Mouse (Mus musculus): ENCODE measurements around the gene Prss44.
A peak's percentile ranks its signal among the peaks of the same experiment; 100 is the strongest.

The Prss44 gene

DNA sequence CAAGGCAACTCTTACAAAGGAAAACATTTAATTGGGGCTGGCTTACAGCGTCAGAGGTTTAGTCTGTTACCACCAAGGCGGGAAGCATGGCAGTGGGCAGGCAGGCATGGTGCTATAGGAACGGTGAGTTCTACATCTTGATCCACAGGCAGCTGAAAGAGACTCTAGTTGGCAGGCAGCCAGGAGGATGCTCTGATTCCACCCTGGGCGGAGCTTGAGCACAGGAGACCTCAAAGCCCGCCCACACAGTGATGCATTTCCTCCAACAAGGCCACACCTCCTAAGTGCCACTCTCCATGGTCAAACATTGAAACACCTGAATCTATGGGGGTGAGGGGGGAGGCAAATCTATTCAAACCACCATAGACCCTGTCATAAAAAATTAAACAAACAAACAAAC is 19.2 kb downstream of the Prss44 start:
- DNase-seq (ENCODE audit: extremely low spot score) = no peak

- no peak for DNase-seq (ENCODE audit: extremely low spot score)
These were observed 20.6 kb downstream of the Prss44 start, which contains the start of gene Prss45 for GRCm38 (mm10) chr9:110834411-110834810. Gene Prss45, plus strand, starts transcription at chr9:110834588.

- DNase-seq (ENCODE audit: extremely low spot score) = no peak
These were observed 21.2 kb downstream of the Prss44 start for GRCm38 (mm10) chr9:110834961-110835360.

DNA sequence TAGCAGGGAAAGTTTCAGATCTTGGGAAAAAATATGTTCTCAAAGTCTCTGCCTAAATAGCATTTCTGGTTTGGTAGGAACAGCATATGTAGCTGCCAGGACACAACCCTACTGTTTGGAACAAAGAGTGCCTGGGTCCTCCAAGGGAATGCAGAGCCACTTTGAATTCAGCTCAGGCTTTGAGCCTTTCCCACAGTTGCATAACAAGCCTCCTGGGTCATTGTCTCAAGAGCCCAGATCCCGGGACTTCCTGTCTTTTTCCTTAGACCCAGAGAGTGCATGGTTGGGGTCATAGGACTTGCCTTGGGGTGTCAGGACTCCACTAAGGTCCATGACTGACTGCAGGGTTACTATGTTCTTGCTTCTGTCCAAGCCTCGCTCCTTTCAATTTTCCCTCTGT is 22.3 kb downstream of the Prss44 start:
- DNase-seq (ENCODE audit: extremely low spot score) = no peak

DNA sequence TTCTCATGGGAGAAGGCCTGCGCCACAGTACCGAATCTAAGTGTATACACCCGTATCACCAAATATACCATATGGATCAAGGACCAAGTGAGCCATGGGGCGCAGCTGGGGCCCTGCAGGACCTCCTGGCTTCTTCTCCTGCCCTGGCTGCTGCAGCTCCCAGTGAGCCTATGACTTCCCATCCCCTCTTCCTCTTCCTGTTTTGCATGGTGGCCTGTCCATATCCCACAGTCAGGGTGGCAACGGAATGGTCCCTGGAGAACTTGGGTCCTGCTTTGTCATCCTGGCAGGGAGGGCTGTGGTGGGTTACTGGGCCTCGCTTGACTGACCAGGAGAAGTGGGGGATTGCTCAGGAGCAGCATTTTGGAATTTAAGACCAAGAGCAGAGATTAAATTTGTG is 27.1 kb downstream of the Prss44 start:
- DNase-seq (ENCODE audit: extremely low spot score) = no peak

GRCm38 (mm10) chr9:110841438-110841837 is 27.6 kb downstream of the Prss44 start:
- no peak for DNase-seq (ENCODE audit: extremely low spot score)

DNA sequence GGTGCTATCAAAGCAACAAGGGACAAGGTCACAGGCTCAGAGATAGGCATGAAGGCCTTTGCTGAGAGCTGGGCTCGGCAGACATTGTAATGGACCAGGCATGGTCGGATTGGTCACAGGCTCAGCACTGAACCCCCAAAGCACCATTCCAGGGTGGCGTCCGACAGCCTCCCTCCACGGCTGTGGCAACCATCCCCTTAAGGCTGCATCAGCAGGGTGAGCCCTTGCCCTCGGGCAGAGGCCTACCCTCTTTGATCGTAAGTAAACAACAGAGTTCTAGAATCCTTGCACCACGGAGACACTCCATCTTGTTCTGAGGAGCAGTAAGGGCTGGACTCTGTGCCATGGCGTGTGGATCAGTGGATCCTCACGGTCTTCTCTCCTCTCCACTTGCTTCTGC is 30.4 kb downstream of the Prss44 start, which contains the start of gene Prss46:
Gene Prss46, plus strand, starts transcription at position 301 of the 400 bp plus-strand sequence.
- DNase-seq (ENCODE audit: extremely low spot score) = no peak

GRCm38 (mm10) chr9:110849162-110849561 is 35.4 kb downstream of the Prss44 start:
- DNase-seq (ENCODE audit: extremely low spot score) = no peak

DNA sequence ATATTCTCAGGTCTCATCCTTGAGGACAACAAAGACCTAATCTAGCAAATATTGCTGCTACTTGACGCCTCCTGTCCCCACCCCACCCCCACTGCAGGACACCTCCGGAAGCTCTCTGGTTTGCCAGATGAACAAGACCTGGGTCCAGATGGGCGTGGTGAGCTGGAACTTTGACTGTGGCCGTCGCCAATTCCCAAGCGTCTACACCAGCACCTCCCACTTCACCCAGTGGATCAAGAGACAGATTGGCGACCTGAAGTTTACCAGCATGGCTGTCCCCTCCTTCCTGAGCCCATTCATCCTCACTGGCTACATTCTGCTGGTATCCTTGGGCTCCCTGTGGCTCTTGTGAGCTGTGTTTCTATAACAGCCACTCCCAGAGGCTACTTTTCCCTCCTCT is 42.1 kb downstream of the Prss44 start:
- no peak for DNase-seq (ENCODE audit: extremely low spot score)

GRCm38 (mm10) chr9:110856920-110857319 is 43.1 kb downstream of the Prss44 start:
- no peak for DNase-seq (ENCODE audit: extremely low spot score)

- peak; percentile 41 for DNase-seq (ENCODE audit: extremely low spot score)
These were observed 44.1 kb downstream of the Prss44 start, which contains the start of gene Prss50 for GRCm38 (mm10) chr9:110857781-110858472. Gene Prss50, plus strand, starts transcription at chr9:110857967.

- DNase-seq (ENCODE audit: extremely low spot score) = no peak
These were observed 44.7 kb downstream of the Prss44 start for GRCm38 (mm10) chr9:110858523-110858922.

DNA sequence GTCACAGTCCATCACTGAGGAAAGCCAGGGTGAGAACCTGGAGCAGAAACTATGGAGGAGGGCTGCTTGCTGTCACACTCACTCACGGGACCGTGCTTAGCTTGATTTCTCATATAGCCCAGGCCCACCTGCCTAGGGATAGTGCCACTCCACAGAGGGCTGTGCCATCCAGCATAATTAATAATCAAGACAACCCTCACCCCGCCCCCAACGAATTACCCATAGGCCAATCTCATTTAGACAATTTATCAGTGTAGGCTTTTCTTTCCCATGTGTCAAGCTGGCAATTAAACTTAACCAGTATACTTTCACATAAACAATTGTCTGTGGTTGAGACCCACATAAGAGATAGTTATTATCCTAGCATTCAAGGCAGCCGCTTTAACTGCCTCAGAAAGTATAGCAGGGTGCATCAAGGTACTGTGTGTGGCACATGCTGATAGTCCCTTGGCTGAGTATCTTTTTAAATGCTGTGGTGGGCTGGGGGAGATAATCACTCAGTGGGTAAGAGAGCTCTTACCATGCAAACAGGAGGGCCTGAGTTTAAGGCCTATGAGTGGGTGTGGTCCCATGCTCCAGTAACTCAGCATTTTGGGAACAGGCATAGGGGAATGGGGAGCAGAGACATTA is 45.3 kb downstream of the Prss44 start:
- DNase-seq (ENCODE audit: extremely low spot score) = no peak

GRCm38 (mm10) chr9:110871030-110871429 is 57.2 kb downstream of the Prss44 start:
- DNase-seq (ENCODE audit: extremely low spot score) = peak; percentile 57
